ENCODE assay signal across 14 mouse cellular contexts in genomic region chr3:26216231-26216630, GRCm38 (mm10).
"Had no signal": no experiment of that assay in that cellular context is flagged by ENCODE, and none has a peak within 500 bp of the region (broad histone marks: within the 10 kb centered on the region; RNA-seq: fewer than 3 reads in every experiment).

No protein-coding gene starts in this region.

- H3K27me3 ChIP-seq: limb, embryonic 13.5 days; neural tube, embryonic 12.5 days had no signal

- H3K27ac ChIP-seq: limb, embryonic 13.5 days; liver, embryonic 14.5 days; midbrain, embryonic 10.5 days; neural tube, embryonic 12.5 days had no signal

- H3K4me3 ChIP-seq: limb, embryonic 13.5 days; midbrain, embryonic 10.5 days; myocyte; neural tube, embryonic 12.5 days had no signal

- H3K36me3 ChIP-seq: limb, embryonic 13.5 days; midbrain, embryonic 10.5 days; neural tube, embryonic 12.5 days had no signal

- H3K4me1 ChIP-seq: limb, embryonic 13.5 days; midbrain, embryonic 10.5 days; neural tube, embryonic 12.5 days had no signal

- DNase-seq: left cerebral cortex, postnatal 4 days; lung, adult 18-20 months; lung, postnatal 36 days; midbrain, embryonic 14.5 days; retina, postnatal 1 day; right cerebral cortex, postnatal 4 days; spleen, adult 18-20 months; thymus, adult 2 months; thymus, postnatal 25 days had no signal
